Mouse (Mus musculus) c-Kit-positive CD71-positive TER-119-positive erythroid progenitor cells, embryonic 14.5 days (primary cell): Measurements from ENCODE around the gene Ptpro.
"Not testable (repeated sequence)": the region's sequence is repeated elsewhere in the genome, so short reads cannot be mapped to it uniquely, and the experiment has no call there.

ENCODE experiments used
- DNase-seq: peaks from one replicate; pipeline ENCODE4 v3.0.0-alpha.2; 2013; ENCODE audit warnings: low spot score

The Ptpro gene

GRCm38 (mm10) chr6:137456064-137456463 is 203.9 kb downstream of the Ptpro start:
- no peak for DNase-seq

GRCm38 (mm10) chr6:137457210-137457609 is 205.1 kb downstream of the Ptpro start:
- no peak for DNase-seq

- DNase-seq, result no peak
These were observed 206.0 kb downstream of the Ptpro start for GRCm38 (mm10) chr6:137458136-137458535.

- no peak for DNase-seq
These were observed 211.7 kb downstream of the Ptpro start for GRCm38 (mm10) chr6:137463771-137464170.

- DNase-seq, result no peak
These were observed 213.1 kb downstream of the Ptpro start for GRCm38 (mm10) chr6:137465253-137465652.

- no peak for DNase-seq
These were observed 214.1 kb downstream of the Ptpro start for GRCm38 (mm10) chr6:137466256-137466655.

- DNase-seq, result no peak
These were observed 215.6 kb downstream of the Ptpro start for GRCm38 (mm10) chr6:137467696-137468095.

- no peak for DNase-seq
These were observed 217.4 kb downstream of the Ptpro start for GRCm38 (mm10) chr6:137469541-137469940.

- DNase-seq, result no peak
These were observed 218.9 kb downstream of the Ptpro start for GRCm38 (mm10) chr6:137470901-137471598.

- DNase-seq, result no peak
These were observed 220.0 kb downstream of the Ptpro start for GRCm38 (mm10) chr6:137472129-137472528.

- no peak for DNase-seq
These were observed 221.3 kb downstream of the Ptpro start for GRCm38 (mm10) chr6:137473433-137473832.

- DNase-seq, result not testable (repeated sequence)
These were observed 223.6 kb downstream of the Ptpro start for GRCm38 (mm10) chr6:137475695-137476094.

- no peak for DNase-seq
These were observed 230.8 kb downstream of the Ptpro start for GRCm38 (mm10) chr6:137482891-137483290.

GRCm38 (mm10) chr6:137487443-137487842 is 235.3 kb downstream of the Ptpro start:
- no peak for DNase-seq

GRCm38 (mm10) chr6:137490115-137490514 is 238.0 kb downstream of the Ptpro start:
- DNase-seq, result no peak

GRCm38 (mm10) chr6:137491659-137492058 is 239.5 kb downstream of the Ptpro start:
- DNase-seq, result no peak

- no peak for DNase-seq
These were observed 240.5 kb downstream of the Ptpro start for GRCm38 (mm10) chr6:137492582-137492981.

GRCm38 (mm10) chr6:137493211-137494135 is 241.4 kb downstream of the Ptpro start:
- DNase-seq, result no peak

- no peak for DNase-seq
These were observed 242.0 kb downstream of the Ptpro start for GRCm38 (mm10) chr6:137494136-137494475.

GRCm38 (mm10) chr6:137494801-137495200 is 242.7 kb downstream of the Ptpro start:
- no peak for DNase-seq

- no peak for DNase-seq
These were observed 243.1 kb downstream of the Ptpro start for GRCm38 (mm10) chr6:137495233-137495632.

- no peak for DNase-seq
These were observed 244.4 kb downstream of the Ptpro start for GRCm38 (mm10) chr6:137496562-137496961.

- no peak for DNase-seq
These were observed 245.2 kb downstream of the Ptpro start for GRCm38 (mm10) chr6:137497208-137497835.
